Mouse (Mus musculus) c-Kit-positive CD71-positive TER-119-positive erythroid progenitor cells, embryonic 14.5 days (primary cell): Measurements from ENCODE around the gene Rab5c.

ENCODE experiments used
- DNase-seq: peaks from one replicate; pipeline ENCODE4 v3.0.0-alpha.2; 2013; ENCODE audit warnings: low spot score

Gene Rab5c

GRCm38 (mm10) chr11:100697921-100698320 is 40.1 kb downstream of the Rab5c start:
- no peak for DNase-seq

- DNase-seq, result peak; percentile 59
Observed at GRCm38 (mm10) chr11:100694926-100695325, 43.1 kb downstream of the Rab5c start.

- DNase-seq, result no peak
Observed at GRCm38 (mm10) chr11:100693154-100693553, 44.9 kb downstream of the Rab5c start.

GRCm38 (mm10) chr11:100692164-100692616 is 45.8 kb downstream of the Rab5c start, which contains the start of gene Zfp385c:
Gene Zfp385c, minus strand, starts transcription at chr11:100692455.
- DNase-seq, result no peak

GRCm38 (mm10) chr11:100690389-100690788 is 47.6 kb downstream of the Rab5c start:
- no peak for DNase-seq

- no peak for DNase-seq
Observed at GRCm38 (mm10) chr11:100688443-100688842, 49.6 kb downstream of the Rab5c start.

GRCm38 (mm10) chr11:100687265-100687664 is 50.8 kb downstream of the Rab5c start:
- DNase-seq, result no peak

GRCm38 (mm10) chr11:100685371-100685770 is 52.6 kb downstream of the Rab5c start:
- no peak for DNase-seq

- no peak for DNase-seq
Observed at GRCm38 (mm10) chr11:100684084-100684483, 53.9 kb downstream of the Rab5c start.

GRCm38 (mm10) chr11:100682526-100682925 is 55.5 kb downstream of the Rab5c start:
- DNase-seq, result no peak

GRCm38 (mm10) chr11:100681826-100682225 is 56.2 kb downstream of the Rab5c start:
- no peak for DNase-seq

GRCm38 (mm10) chr11:100677810-100678209 is 60.2 kb downstream of the Rab5c start:
- no peak for DNase-seq

- no peak for DNase-seq
Observed at GRCm38 (mm10) chr11:100673169-100673568, 64.8 kb downstream of the Rab5c start.

GRCm38 (mm10) chr11:100671956-100672355 is 66.1 kb downstream of the Rab5c start:
- no peak for DNase-seq

GRCm38 (mm10) chr11:100671049-100671448 is 67.0 kb downstream of the Rab5c start:
- DNase-seq, result no peak
